Mouse (Mus musculus) left cerebral cortex, adult 6 months (tissue): ENCODE results near the gene Supt6. TPM values are rescaled to one million over a fixed set of nuclear protein-coding genes. Genes with fewer than 3 reads are reported as not detected.

ENCODE experiments used
- long read RNA-seq, 2 experiments: library from polyadenylated mRNA; unstranded; transcript quantifications; one replicate each; pipeline ENCODE4 v2.0.0; 2019 to 2020
- polyA plus RNA-seq: library from polyadenylated mRNA; unstranded; fragments of <200 nt; fragmentation: Nextera tagmentation; gene quantifications from 2 replicates; pipeline ENCODE4 v1.2.3, GENCODE M21; 2021

Gene Supt6
- polyA plus RNA-seq = 11.8 and 13.1 TPM in 2 replicates
- long read RNA-seq, experiment 1, full-length matches to known transcripts = 3 of 28 reads
- long read RNA-seq, experiment 1, partial matches to known transcripts = 22 of 28 reads
- long read RNA-seq, experiment 1, other reads (novel, unspliced or antisense) = 3 of 28 reads
- long read RNA-seq, experiment 2, full-length matches to known transcripts = 1 of 37 reads
- long read RNA-seq, experiment 2, partial matches to known transcripts = 27 of 37 reads
- long read RNA-seq, experiment 2, other reads (novel, unspliced or antisense) = 9 of 37 reads

DNA sequence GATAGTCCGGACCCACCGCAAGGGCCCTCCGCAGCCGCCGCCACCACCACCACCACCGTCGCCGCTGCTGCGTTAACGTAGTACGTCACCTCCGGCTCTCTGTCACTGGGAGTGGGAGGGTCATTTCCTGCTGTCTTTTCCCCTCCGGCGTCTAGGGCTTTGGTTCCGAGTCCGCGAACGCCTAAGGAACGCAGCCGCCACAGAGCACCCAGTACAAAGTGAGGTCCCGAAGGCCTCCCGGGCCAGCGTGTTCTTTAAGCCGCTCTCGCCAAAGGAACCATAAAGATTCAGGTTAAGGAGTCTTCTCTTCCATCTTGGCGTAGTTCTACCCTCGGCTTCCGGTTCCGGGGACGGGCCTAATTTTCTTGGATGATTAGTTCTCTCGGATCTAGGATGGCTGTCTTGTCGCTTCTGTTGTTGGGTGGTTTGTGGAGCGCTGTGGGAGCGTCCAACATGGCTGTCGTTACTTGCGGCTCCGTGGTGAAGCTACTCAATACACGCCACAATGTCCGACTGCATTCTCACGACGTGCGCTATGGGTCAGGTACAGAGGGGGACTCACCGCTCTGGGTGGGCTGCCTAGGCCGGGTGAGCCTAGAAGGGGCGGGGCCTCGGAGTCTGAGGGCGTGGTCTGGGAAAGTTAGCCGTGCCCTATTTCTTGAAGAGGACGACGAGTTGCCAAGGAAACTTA, at the start of gene Supt6, which contains the start of gene Sdf2:
Gene Supt6 (minus strand): TSS at position 361 of the 691 bp plus-strand sequence.
Gene Sdf2 (plus strand): TSS at position 120 of the 691 bp plus-strand sequence.

DNA sequence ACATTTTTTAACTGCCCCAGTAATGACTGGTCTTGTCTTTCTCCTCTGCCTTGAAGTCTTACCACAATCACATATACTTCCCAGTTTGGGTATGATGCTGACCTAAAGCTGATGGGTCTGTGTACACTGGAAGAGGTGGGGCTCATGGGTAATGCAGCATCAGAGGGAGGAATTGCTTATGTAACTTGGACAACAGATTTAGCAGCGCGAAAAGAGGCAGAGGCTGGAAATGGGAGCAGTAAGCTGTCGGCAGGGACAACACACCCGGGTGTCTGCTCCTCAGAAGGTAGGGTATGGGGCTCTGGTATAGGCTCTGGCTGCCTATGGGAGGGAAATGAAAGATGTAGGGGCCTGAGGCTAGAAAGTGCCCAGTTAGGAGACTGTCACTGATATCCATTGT, 44.9 kb upstream of the Supt6 start, which contains the start of gene BC030499:
Gene BC030499 (plus strand): TSS at position 188 of the 400 bp plus-strand sequence.

GRCm38 (mm10) chr11:78261380-78262352, 15.9 kb upstream of the Supt6 start, which contains the start of gene 2610507B11Rik:
Gene 2610507B11Rik, plus strand, starts transcription at chr11:78261752.

DNA sequence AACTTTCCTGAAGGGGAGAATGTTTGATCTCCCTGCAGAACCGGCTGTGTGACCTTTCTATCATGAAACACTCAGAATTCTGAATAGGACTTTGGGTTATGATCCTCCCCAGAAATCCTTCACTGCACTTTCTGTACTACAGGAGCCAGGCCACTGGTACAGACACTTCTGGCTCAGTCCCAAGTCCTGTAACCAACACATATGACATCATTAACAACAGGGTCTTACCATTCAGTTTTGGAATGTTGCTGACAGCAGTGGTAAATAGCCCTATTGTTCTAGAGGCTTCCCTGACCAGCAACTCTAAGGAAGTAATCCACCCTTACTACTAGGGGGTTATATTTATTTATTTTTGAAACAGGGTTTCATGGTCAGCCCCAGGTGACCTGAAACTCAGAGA, 52.7 kb downstream of the Supt6 start, which contains the start of gene Proca1:
Gene Proca1 (plus strand): TSS at position 280 of the 400 bp plus-strand sequence.

DNA sequence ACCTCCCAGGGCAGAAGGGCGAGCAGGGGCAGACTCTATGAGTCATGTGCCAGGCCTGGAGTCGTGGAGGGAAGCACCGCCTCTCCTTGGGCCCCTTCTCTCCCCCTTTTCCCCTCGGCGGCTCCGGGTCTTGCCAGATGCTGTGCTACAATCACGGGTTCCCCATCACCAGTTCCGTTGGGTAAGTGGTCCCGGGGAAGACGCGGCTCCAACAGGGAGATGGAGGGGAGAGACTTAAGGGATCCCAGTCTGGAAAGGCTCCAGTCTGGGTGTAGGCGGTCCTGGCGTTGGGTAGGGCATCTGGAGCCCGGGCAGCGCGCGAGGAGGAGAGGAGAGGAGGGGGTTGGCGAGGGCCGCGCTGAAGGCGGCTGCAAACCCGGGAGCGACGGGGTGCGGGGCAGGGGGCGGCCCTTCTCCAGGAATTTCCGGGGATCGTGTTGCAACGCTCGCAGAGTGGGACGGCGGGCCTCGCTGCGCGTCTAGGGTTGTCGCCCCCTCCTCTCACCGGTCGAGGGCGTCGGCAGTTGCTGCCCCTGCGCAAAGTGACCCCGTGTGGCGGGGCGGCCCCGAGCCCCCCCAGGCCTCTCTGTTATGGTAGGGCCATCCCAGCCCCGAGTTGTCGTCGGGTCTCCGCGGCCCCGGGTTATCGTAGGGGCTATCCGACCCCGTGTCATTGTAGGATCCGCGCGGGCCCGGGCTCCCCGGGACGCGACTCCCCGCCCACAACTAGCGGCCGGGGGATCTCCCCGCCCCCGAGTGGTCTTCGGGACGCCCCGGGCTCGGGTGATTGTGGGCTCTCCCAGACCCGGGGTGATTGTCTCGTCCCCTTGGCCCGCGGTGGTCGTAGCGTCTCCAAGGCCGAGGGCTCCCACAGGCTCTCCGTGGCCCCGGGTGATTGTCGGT, 57.2 kb downstream of the Supt6 start, which contains the start of gene Rab34:
Gene Rab34 (plus strand): TSS at position 100 of the 903 bp plus-strand sequence.

GRCm38 (mm10) chr11:78182961-78183844, 62.6 kb downstream of the Supt6 start, which contains the start of gene Rpl23a:
Gene Rpl23a, minus strand, starts transcription at chr11:78183584.

DNA sequence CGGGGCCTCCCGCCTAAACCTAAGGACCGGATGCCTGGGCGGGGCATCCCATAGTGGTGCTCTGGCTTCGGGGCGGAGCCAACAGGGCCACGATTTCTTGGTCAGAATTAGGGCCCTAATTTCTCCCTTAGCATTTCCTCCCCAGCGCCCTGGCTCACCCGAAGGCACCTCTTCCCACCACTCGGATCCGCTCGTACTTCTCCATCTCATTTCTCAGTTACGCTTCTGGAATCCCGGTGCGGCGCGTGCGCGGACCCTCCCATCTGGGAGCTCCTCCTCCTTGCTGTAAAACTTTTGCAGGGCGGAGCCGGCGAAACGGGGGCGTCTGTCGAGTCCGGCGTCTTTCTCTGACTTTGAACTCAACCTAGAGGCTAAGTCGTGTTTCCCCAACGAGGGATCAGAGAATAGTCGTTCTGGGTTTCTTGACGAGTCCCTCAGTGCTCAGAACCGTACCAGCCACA, 69.4 kb downstream of the Supt6 start, which contains the start of the genes Nek8 and Tlcd1:
Gene Nek8 (minus strand): TSS at position 274 of the 461 bp plus-strand sequence.
Gene Tlcd1 (plus strand): TSS at position 310 of the 461 bp plus-strand sequence.

GRCm38 (mm10) chr11:78164924-78165760, 80.6 kb downstream of the Supt6 start, which contains the start of gene Traf4:
Gene Traf4, minus strand, starts transcription at chr11:78165589.

Other genes with a start within 250 kb of the Supt6 start
- 8.0 and 8.2 TPM in 2 replicates for gene Dhrs13, start 213.7 kb downstream of the Supt6 start, polyA plus RNA-seq
- 89.7 and 90.8 TPM in 2 replicates for gene Flot2, start 208.1 kb downstream of the Supt6 start, polyA plus RNA-seq
- gene Eral1, start 165.6 kb downstream of the Supt6 start, polyA plus RNA-seq = 11.0 and 13.0 TPM in 2 replicates
- 8.8 and 12.2 TPM in 2 replicates for gene Fam222b, start 151.3 kb downstream of the Supt6 start, polyA plus RNA-seq
- 3.4 and 8.9 TPM in 2 replicates for gene Traf4, start 80.4 kb downstream of the Supt6 start, polyA plus RNA-seq
- 1.9 TPM in 2 replicates for gene Nek8, start 69.3 kb downstream of the Supt6 start, polyA plus RNA-seq
- gene Tlcd1, start 69.3 kb downstream of the Supt6 start, polyA plus RNA-seq = 38.5 and 43.5 TPM in 2 replicates
- gene Rpl23a, start 62.4 kb downstream of the Supt6 start, polyA plus RNA-seq = 870 and 1,461 TPM in 2 replicates
- 14.8 and 17.6 TPM in 2 replicates for gene Rab34, start 57.6 kb downstream of the Supt6 start, polyA plus RNA-seq
- 5.5 and 6.3 TPM in 2 replicates for gene Proca1, start 52.6 kb downstream of the Supt6 start, polyA plus RNA-seq
- gene Sdf2, start 241 bp downstream of the Supt6 start, polyA plus RNA-seq = 129 and 164 TPM in 2 replicates
- 46.6 and 50.5 TPM in 2 replicates for gene 2610507B11Rik, start 15.8 kb upstream of the Supt6 start, polyA plus RNA-seq
- 2.7 and 2.8 TPM in 2 replicates for gene BC030499, start 44.9 kb upstream of the Supt6 start, polyA plus RNA-seq
- gene Spag5, start 55.5 kb upstream of the Supt6 start, polyA plus RNA-seq = 1.7 TPM in 2 replicates
- gene Aldoc, start 77.0 kb upstream of the Supt6 start, polyA plus RNA-seq = 1,417 and 1,712 TPM in 2 replicates
- 53.9 and 59.8 TPM in 2 replicates for gene Pigs, start 82.4 kb upstream of the Supt6 start, polyA plus RNA-seq
- gene Unc119, start 97.5 kb upstream of the Supt6 start, polyA plus RNA-seq = 7.4 and 56.0 TPM in 2 replicates
- not detected in 2 replicates for gene Foxn1, start 140.6 kb upstream of the Supt6 start, polyA plus RNA-seq
- not detected in 2 replicates for gene Slc13a2, start 176.2 kb upstream of the Supt6 start, polyA plus RNA-seq
- gene Slc46a1, start 219.7 kb upstream of the Supt6 start, polyA plus RNA-seq = 12.3 and 16.4 TPM in 2 replicates